Mouse (Mus musculus): ENCODE data around the gene Omp. TPM values are rescaled to one million over a fixed set of nuclear protein-coding genes. Genes with fewer than 3 reads are reported as not detected.

The Omp gene
- total and polyA plus RNA-seq, 2 experiments from 2014 or later: 0.05 TPM; not detected in 1

GRCm38 (mm10) chr7:98174883-98175755 lies 29.8 kb upstream of the Omp start:
- DNase-seq (ENCODE audit: low spot score): no peak
- no peak overlapping the region for H3K9ac ChIP-seq (replicated peaks; ENCODE audit: low read depth, low read length)
- H3K27me3 ChIP-seq (ENCODE audit: control insufficient read depth, insufficient read depth, low read length): no peaks in the 10 kb centered on the region
- WGBS: 69% methylated on average over 4 of the region's 4 CpGs
- no peak for TF ChIP-seq CTCF (IDR thresholded peaks at IDR 0.05; ENCODE audit: low read depth)
- no peak for TF ChIP-seq EP300 (IDR thresholded peaks at IDR 0.05; ENCODE audit: low read depth)
- no peak overlapping the region for H3K4me2 ChIP-seq (ENCODE audit: low read depth, low read length)
- ATAC-seq (ENCODE audit: insufficient read depth, low read depth): no peak
- no peak overlapping the region for H3K27ac ChIP-seq (ENCODE audit: low read depth)
- H3K4me3 ChIP-seq (ENCODE audit: low read depth, low read length): no peak overlapping the region
- H3K36me3 ChIP-seq (replicated peaks; ENCODE audit: control insufficient read depth, insufficient read depth, low read length): no peaks in the 10 kb centered on the region
- no peaks in the 10 kb centered on the region for H3K9me3 ChIP-seq (replicated peaks; ENCODE audit: control insufficient read depth, low read length)
- no peaks in the 10 kb centered on the region for H3K4me1 ChIP-seq (ENCODE audit: control insufficient read depth, insufficient read depth)

- no peaks in the 10 kb centered on the region for H3K27me3 ChIP-seq (ENCODE audit: control insufficient read depth, insufficient read depth, low read length)
- no peak overlapping the region for H3K27ac ChIP-seq (ENCODE audit: low read depth)
- DNase-seq (ENCODE audit: low spot score): no peak
- WGBS: 29% methylated on average over 4 of the region's 4 CpGs
- H3K36me3 ChIP-seq (replicated peaks; ENCODE audit: control insufficient read depth, insufficient read depth, low read length): no peaks in the 10 kb centered on the region
- no peak overlapping the region for H3K9ac ChIP-seq (replicated peaks; ENCODE audit: low read depth, low read length)
- H3K4me3 ChIP-seq (ENCODE audit: low read depth, low read length): no peak overlapping the region
- H3K4me2 ChIP-seq (ENCODE audit: low read depth, low read length): no peak overlapping the region
- no peaks in the 10 kb centered on the region for H3K9me3 ChIP-seq (replicated peaks; ENCODE audit: control insufficient read depth, low read length)
- no peak for TF ChIP-seq CTCF (IDR thresholded peaks at IDR 0.05; ENCODE audit: low read depth)
- no peak for TF ChIP-seq EP300 (IDR thresholded peaks at IDR 0.05; ENCODE audit: low read depth)
- no peaks in the 10 kb centered on the region for H3K4me1 ChIP-seq (ENCODE audit: control insufficient read depth, insufficient read depth)
- no peak for ATAC-seq (ENCODE audit: insufficient read depth, low read depth)
These were observed 28.1 kb upstream of the Omp start for GRCm38 (mm10) chr7:98173408-98173807.

- no peak for DNase-seq (ENCODE audit: low spot score)
- H3K27me3 ChIP-seq (ENCODE audit: control insufficient read depth, insufficient read depth, low read length): no peaks in the 10 kb centered on the region
- H3K36me3 ChIP-seq (replicated peaks; ENCODE audit: control insufficient read depth, insufficient read depth, low read length): no peaks in the 10 kb centered on the region
- no peak overlapping the region for H3K27ac ChIP-seq (ENCODE audit: low read depth)
- no peaks in the 10 kb centered on the region for H3K4me1 ChIP-seq (ENCODE audit: control insufficient read depth, insufficient read depth)
- no peak overlapping the region for H3K4me3 ChIP-seq (ENCODE audit: low read depth, low read length)
- ATAC-seq (ENCODE audit: insufficient read depth, low read depth): no peak
- H3K9me3 ChIP-seq (replicated peaks; ENCODE audit: control insufficient read depth, low read length): no peaks in the 10 kb centered on the region
- H3K9ac ChIP-seq (replicated peaks; ENCODE audit: low read depth, low read length): no peak overlapping the region
- 85% methylated on average over 8 of the region's 8 CpGs for WGBS
- no peak for TF ChIP-seq EP300 (IDR thresholded peaks at IDR 0.05; ENCODE audit: low read depth)
- TF ChIP-seq CTCF (IDR thresholded peaks at IDR 0.05; ENCODE audit: low read depth): no peak
- no peak overlapping the region for H3K4me2 ChIP-seq (ENCODE audit: low read depth, low read length)
These were observed 27.4 kb upstream of the Omp start for GRCm38 (mm10) chr7:98172661-98173060.

GRCm38 (mm10) chr7:98171141-98172073 lies 26.1 kb upstream of the Omp start:
- Histone ChIP-seq H3K4me3 (ENCODE audit: low read depth, low read length) (no peak overlapping the region), H3K27ac (ENCODE audit: low read depth) (peak overlapping the region; percentile 39), H3K36me3 (replicated peaks; ENCODE audit: control insufficient read depth, insufficient read depth, low read length) (no peaks in the 10 kb centered on the region), H3K9ac (replicated peaks; ENCODE audit: low read depth, low read length) (no peak overlapping the region), H3K27me3 (ENCODE audit: control insufficient read depth, insufficient read depth, low read length) (no peaks in the 10 kb centered on the region), H3K4me2 (ENCODE audit: low read depth, low read length) (no peak overlapping the region), H3K9me3 (replicated peaks; ENCODE audit: control insufficient read depth, low read length) (no peaks in the 10 kb centered on the region), H3K4me1 (ENCODE audit: control insufficient read depth, insufficient read depth) (no peaks in the 10 kb centered on the region)
- 64% methylated on average over 6 of the region's 6 CpGs for WGBS
- ATAC-seq (ENCODE audit: insufficient read depth, low read depth) (peak; percentile 72), DNase-seq (ENCODE audit: low spot score) (peak; percentile 40)
- TF ChIP-seq CTCF (IDR thresholded peaks at IDR 0.05; ENCODE audit: low read depth): no peak
- TF ChIP-seq EP300 (IDR thresholded peaks at IDR 0.05; ENCODE audit: low read depth): no peak

- no peaks in the 10 kb centered on the region for H3K9me3 ChIP-seq (replicated peaks; ENCODE audit: control insufficient read depth, low read length)
- no peak overlapping the region for H3K4me2 ChIP-seq (ENCODE audit: low read depth, low read length)
- no peak overlapping the region for H3K27ac ChIP-seq (ENCODE audit: low read depth)
- whole genome bisulfite sequencing: 55% methylated on average over 10 of the region's 10 CpGs
- H3K36me3 ChIP-seq (replicated peaks; ENCODE audit: control insufficient read depth, insufficient read depth, low read length): no peaks in the 10 kb centered on the region
- ATAC-seq (ENCODE audit: insufficient read depth, low read depth) (peak; percentile 36; the same call in 1 of the 2 replicates), DNase-seq (ENCODE audit: low spot score) (no peak)
- H3K4me1 ChIP-seq (ENCODE audit: control insufficient read depth, insufficient read depth): peaks cover 12% of the 10 kb centered on the region; the same call in 1 of the 2 replicates
- H3K27me3 ChIP-seq (ENCODE audit: control insufficient read depth, insufficient read depth, low read length): no peaks in the 10 kb centered on the region; the same call in 1 of the 2 replicates
- TF ChIP-seq CTCF (IDR thresholded peaks at IDR 0.05; ENCODE audit: low read depth) (no peak), EP300 (IDR thresholded peaks at IDR 0.05; ENCODE audit: low read depth) (no peak)
- H3K9ac ChIP-seq (replicated peaks; ENCODE audit: low read depth, low read length): no peak overlapping the region
- H3K4me3 ChIP-seq (ENCODE audit: low read depth, low read length): no peak overlapping the region
These were observed 19.8 kb upstream of the Omp start for GRCm38 (mm10) chr7:98164999-98165528.
